Mouse (Mus musculus) forebrain, embryonic 16.5 days (tissue): ENCODE data around the gene Gm3250. TPM values are rescaled to one million over a fixed set of nuclear protein-coding genes. Genes with fewer than 3 reads are reported as not detected.
"Not testable (repeated sequence)": the region's sequence is repeated elsewhere in the genome, so short reads cannot be mapped to it uniquely, and the experiment has no call there.

Experiments used
- ATAC-seq: fragments of 200-750 bp; cut with Nextera tagmentation; 2 replicates; pipeline ENCODE4 v1.8.0; 2017; ENCODE audit warnings: mild to moderate bottlenecking, moderate library complexity
- H3K27ac ChIP-seq: fragments of 300-500 bp; sonication (generic); 2 replicates; pipeline ENCODE4 v1.5.1; 2014; ENCODE audit warnings: low read length, control low read depth
- H3K27me3 ChIP-seq: fragments of 300-500 bp; sonication (generic); replicated peaks from 2 replicates; pipeline ENCODE4 v1.6.1; 2014; ENCODE audit warnings: low read length; ENCODE audit not compliant: control insufficient read depth, insufficient read depth
- H3K36me3 ChIP-seq: fragments of 300-500 bp; sonication (generic); 2 replicates; pipeline ENCODE4 v1.6.1; 2014; ENCODE audit not compliant: control insufficient read depth, insufficient read depth
- H3K4me1 ChIP-seq: fragments of 300-500 bp; sonication (generic); replicated peaks from 2 replicates; pipeline ENCODE4 v1.6.1; 2014; ENCODE audit warnings: low read length; ENCODE audit not compliant: control insufficient read depth, insufficient read depth
- H3K4me2 ChIP-seq: fragments of 300-500 bp; sonication (generic); 2 replicates; pipeline ENCODE4 v1.6.1; 2014; ENCODE audit warnings: mild to moderate bottlenecking, low read length, control low read depth
- H3K4me3 ChIP-seq: fragments of 300-500 bp; sonication (generic); replicated peaks from 2 replicates; pipeline ENCODE4 v1.5.1; 2014; ENCODE audit warnings: mild to moderate bottlenecking, low read length, control low read depth
- H3K9ac ChIP-seq: fragments of 300-500 bp; sonication (generic); replicated peaks from 2 replicates; pipeline ENCODE4 v1.6.1; 2014; ENCODE audit warnings: low read depth, low read length, control low read depth
- H3K9me3 ChIP-seq: fragments of 300-500 bp; sonication (generic); 2 replicates; pipeline ENCODE4 v1.6.1; 2016; ENCODE audit warnings: low read length; ENCODE audit not compliant: control insufficient read depth
- WGBS: fragments of 180-500 bp; shearing (Covaris S2); extraction: QIAGEN DNeasy Blood & Tissue Kit; methylation state at CpG from one replicate; pipeline ENCODE4 v1.1.7; 2014; 5-methylcytosine and 5-hydroxymethylcytosine counted together
- polyA plus RNA-seq: library from polyadenylated mRNA; unstranded; fragments of >200 nt; fragmentation: Nextera tagmentation; extraction: Ambion mirVana; gene quantifications from 2 replicates; pipeline ENCODE4 v1.2.1, GENCODE M21; 2015

Gm3250 gene
- polyA plus RNA-seq, 1 experiment from 2014 or later: not detected

DNA sequence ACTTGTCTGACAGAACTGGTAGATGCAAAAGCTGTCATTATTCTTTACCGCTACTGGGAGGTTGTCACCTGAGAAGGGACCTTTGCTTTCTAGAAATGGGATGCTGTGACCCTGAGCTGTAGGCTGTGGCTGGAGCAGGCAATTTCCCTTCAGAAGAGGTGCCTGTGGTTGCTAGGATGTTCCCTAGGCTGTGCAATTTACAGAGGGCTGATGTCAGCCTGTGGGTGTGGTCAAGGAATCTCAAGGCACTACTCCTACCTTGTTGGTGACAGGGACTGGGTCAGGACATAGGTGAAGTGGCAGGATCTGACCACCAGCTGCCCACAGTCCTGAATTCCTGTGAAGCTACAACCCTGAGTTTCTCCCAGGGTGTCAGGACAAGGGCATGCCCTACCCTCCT, 12.6 kb downstream of the Gm3250 start:
- WGBS: 88% methylated on average over 1 of the region's 1 CpGs
- Histone ChIP-seq H3K4me2 (no peak overlapping the region), H3K27ac (no peak overlapping the region), H3K9ac (no peak overlapping the region), H3K4me1 (no peaks in the 10 kb centered on the region), H3K36me3 (no peaks in the 10 kb centered on the region), H3K27me3 (no peaks in the 10 kb centered on the region), H3K4me3 (no peak overlapping the region), H3K9me3 (no peaks in the 10 kb centered on the region)
- ATAC-seq: no peak

DNA sequence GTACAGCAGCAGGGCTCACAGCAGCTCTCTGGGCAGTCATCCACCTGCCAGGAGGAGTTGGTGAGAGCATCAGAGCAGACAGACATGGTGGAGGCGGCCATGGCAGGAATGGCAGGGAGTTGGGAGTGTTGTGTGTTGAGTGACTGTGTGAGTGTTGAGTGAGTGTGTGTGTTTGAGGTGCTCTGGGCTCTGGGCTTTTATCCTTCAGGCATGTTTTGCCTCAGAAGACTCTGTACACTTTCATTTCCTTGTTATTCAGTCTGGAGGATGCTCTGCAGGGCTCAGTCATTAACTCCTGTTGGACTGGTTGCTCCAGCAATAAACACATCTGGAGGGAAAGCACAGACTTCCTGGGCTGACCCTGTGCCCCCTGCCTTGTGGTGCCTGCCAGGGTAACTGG, 22.8 kb downstream of the Gm3250 start, which contains the start of gene Gm3233:
TSS of gene Gm3233 (minus strand) at position 101 of the 400 bp plus-strand sequence.
- not testable (repeated sequence) for H3K36me3 ChIP-seq, ATAC-seq, H3K27ac ChIP-seq, H3K9me3 ChIP-seq, H3K4me2 ChIP-seq, H3K27me3 ChIP-seq, H3K9ac ChIP-seq, H3K4me1 ChIP-seq, H3K4me3 ChIP-seq
- WGBS: no CpG with 5 or more reads among the region's 1 CpGs

DNA sequence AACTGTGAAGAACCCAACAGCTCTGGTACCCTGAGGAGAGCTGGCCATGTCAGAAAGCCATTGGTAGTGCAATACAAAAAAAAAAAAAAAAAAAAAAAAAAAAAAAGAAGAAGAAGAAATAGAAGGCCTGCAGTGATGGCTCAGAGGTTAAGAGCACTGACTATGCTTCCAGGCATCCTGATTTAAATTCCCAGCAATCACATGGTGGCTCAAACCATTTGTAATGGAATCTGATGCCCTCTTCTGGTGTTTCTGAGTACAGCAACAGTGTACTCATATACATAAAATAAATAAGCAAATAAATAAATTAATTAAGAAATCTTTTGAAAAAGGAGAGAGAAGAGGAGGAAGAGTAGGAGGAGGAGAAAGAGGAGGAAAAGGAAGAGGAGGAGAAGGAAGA, 28.9 kb downstream of the Gm3250 start:
- no peak for ATAC-seq
- H3K4me2 ChIP-seq: no peak overlapping the region
- no peaks in the 10 kb centered on the region for H3K4me1 ChIP-seq
- H3K27me3 ChIP-seq: no peaks in the 10 kb centered on the region
- no peak overlapping the region for H3K9ac ChIP-seq
- no peaks in the 10 kb centered on the region for H3K36me3 ChIP-seq
- no peaks in the 10 kb centered on the region for H3K9me3 ChIP-seq
- no peak overlapping the region for H3K4me3 ChIP-seq
- no peak overlapping the region for H3K27ac ChIP-seq

DNA sequence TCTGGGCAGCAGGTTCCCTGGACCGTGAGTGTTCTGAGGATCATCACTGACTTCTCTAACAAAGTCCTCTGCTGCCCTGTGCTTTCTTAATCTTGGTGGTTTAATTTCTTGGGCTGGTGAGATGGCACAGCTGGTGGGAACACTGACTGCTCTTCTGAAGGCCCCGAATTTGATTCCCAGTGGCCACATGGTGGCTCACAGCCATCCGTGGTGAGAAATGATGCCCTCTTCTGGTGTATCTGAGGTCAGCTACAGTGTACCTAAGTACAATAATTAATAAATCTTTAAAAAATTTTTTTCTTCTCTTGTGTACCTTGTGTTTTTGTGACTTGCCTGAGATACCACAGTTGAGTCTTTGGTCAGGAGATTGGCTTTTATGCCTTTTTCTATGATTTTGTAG, 30.0 kb downstream of the Gm3250 start:
- not testable (repeated sequence) for H3K4me1 ChIP-seq, H3K9ac ChIP-seq, ATAC-seq, H3K4me3 ChIP-seq, H3K27me3 ChIP-seq, H3K9me3 ChIP-seq, H3K27ac ChIP-seq, H3K4me2 ChIP-seq, H3K36me3 ChIP-seq
- WGBS: 64% methylated on average over 3 of the region's 3 CpGs

DNA sequence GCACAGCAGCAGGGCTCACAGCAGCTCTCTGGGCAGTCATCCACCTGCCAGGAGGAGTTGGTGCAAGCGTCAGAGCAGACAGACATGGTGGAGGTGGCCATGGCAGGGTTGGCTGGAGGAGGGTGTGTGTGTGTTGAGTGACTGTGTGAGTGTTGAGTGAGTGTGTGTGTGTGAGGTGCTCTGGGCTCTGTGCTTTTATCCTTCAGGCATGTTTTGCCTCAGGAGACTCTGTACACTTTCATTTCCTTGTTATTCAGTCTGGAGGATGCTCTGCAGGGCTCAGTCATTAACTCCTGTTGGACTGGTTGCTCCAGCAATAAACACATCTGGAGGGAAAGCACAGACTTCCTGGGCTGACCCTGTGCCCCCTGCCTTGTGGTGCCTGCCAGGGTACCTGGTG, 31.1 kb downstream of the Gm3250 start, which contains the start of gene Gm9736:
TSS of gene Gm9736 (minus strand) at position 101 of the 400 bp plus-strand sequence.
- not testable (repeated sequence) for H3K9me3 ChIP-seq, H3K27ac ChIP-seq, H3K27me3 ChIP-seq, ATAC-seq, H3K4me2 ChIP-seq, H3K4me3 ChIP-seq, H3K4me1 ChIP-seq, H3K9ac ChIP-seq, H3K36me3 ChIP-seq
- 71% methylated on average over 1 of the region's 1 CpGs for WGBS

DNA sequence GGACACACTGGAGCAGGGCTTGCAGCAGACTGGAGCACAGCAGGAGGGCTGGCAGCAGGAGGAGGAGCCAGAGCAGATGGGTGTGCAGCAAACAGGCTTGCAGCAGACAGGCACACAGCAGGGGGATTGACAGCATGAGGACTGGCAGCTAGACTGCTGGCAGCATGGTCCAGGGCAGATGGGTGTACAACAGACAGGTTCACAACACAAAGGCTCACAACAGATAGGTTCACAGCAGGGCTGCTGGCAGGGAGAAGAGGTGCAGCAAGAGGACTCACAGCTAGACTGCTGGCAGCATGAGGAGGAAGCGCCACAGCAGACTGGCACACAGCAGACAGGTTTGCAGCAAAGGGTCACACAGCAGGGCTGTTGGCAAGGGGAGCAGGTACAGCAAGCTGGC, 31.7 kb downstream of the Gm3250 start:
- WGBS: 56% methylated on average over 1 of the region's 1 CpGs

DNA sequence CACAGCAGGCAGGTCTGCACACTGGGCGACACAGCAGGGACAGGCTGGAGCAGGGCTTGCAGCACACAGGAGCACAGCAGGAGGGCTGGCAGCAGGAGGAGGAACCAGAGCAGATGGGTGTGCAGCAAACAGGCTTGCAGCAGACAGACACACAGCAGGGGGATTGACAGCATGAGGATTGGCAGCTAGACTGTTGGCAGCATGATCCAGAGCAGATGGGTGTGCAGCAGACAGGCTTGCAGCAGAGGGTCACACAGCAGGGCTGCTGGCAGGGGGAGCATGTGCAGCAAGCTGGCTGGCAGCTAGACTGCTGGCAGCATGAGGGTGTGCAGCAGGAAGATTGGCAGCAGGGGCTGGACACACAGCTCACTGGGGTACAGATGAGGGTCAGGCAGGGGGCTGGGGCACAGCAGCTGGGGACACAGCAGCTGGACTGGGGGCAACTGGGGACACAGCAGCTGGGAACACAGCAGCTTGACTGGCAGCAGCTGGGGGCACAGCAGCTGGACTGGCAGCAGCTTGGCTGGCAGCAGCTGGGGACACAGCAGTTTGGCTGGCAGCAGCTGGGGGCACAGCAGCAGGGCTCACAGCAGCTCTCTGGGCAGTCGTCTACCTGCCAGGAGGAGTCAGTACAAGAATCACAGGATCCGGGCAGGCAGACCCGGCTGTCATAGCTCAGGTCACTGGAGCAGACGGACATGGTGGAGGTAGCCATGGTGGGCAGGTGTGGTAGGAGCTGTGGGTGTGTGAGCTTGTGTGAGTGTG, 40.2 kb downstream of the Gm3250 start, which contains the start of gene Gm18596:
TSS of gene Gm18596 (minus strand) at position 715 of the 765 bp plus-strand sequence.
- not testable (repeated sequence) for H3K4me3 ChIP-seq, ATAC-seq, H3K9ac ChIP-seq, H3K4me2 ChIP-seq, H3K27ac ChIP-seq, H3K9me3 ChIP-seq, H3K4me1 ChIP-seq, H3K36me3 ChIP-seq, H3K27me3 ChIP-seq
- WGBS: 61% methylated on average over 4 of the region's 5 CpGs

More for the DNA sequence above, 31.7 kb downstream of the Gm3250 start:
- H3K4me1 ChIP-seq, H3K27me3 ChIP-seq, H3K36me3 ChIP-seq, H3K9ac ChIP-seq, H3K4me3 ChIP-seq, ATAC-seq, H3K4me2 ChIP-seq, H3K27ac ChIP-seq, H3K9me3 ChIP-seq: not testable (repeated sequence)

DNA sequence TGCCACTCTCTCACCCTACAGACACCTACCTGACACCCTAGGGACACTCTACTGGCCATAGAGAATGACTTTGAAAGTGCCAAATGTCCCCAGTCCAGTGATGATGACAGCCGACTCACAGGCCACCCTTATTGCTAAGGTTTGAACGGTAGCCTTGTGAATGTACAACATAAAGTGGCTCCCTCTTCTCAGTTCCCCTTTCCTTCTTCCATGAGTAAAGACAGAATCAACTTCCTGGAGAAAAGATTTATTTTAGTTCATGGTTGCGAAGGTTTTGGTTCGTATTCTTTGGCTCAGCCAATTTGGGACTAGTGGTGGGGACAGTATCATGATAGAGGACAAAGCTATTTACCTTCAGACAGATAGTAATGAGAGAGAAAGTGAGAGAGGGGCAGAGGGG, 43.4 kb downstream of the Gm3250 start:
- WGBS: 91% methylated on average over 4 of the region's 4 CpGs
- no peaks in the 10 kb centered on the region for H3K4me1 ChIP-seq
- no peaks in the 10 kb centered on the region; the same call in 1 of the 2 replicates for H3K9me3 ChIP-seq
- H3K9ac ChIP-seq: no peak overlapping the region
- H3K36me3 ChIP-seq: no peaks in the 10 kb centered on the region
- no peak for ATAC-seq
- no peak overlapping the region for H3K27ac ChIP-seq
- no peak overlapping the region for H3K4me3 ChIP-seq
- no peaks in the 10 kb centered on the region for H3K27me3 ChIP-seq
- no peak overlapping the region for H3K4me2 ChIP-seq

DNA sequence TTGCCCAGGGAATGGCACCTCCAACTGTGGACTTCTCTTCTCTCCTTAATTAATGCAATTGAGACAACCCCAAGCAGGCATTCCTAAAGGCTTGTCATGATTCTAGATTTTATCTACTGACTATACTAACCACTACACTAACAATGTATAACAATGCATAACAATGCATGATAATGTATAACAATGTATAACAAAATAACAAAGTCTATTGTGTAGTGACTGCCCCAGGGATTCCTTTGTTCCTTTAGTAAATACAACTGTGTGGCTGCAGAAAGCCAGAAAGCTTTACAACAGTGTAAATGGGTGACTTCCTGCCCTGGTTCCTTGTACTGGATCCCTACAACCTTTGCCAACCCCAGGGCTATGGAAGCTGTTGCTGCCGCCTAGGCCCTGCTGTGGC, 46.4 kb downstream of the Gm3250 start:
- Histone ChIP-seq H3K9ac (no peak overlapping the region), H3K4me1 (no peaks in the 10 kb centered on the region), H3K4me3 (no peak overlapping the region), H3K9me3 (no peaks in the 10 kb centered on the region; the same call in 1 of the 2 replicates), H3K27me3 (no peaks in the 10 kb centered on the region), H3K36me3 (no peaks in the 10 kb centered on the region), H3K4me2 (no peak overlapping the region), H3K27ac (no peak overlapping the region)
- no peak for ATAC-seq
- 89% methylated on average over 1 of the region's 1 CpGs for WGBS
